Mouse (Mus musculus) T-helper 1 cell (primary cell): ENCODE results near the gene Gm21974.
"Not testable (repeated sequence)": the region's sequence is repeated elsewhere in the genome, so short reads cannot be mapped to it uniquely, and the experiment has no call there.

ENCODE experiments used
- in situ Hi-C: fragments of 300-600 bp; cut with MboI, MseI; formaldehyde crosslinking; loops from one replicate; pipeline ENCODE4 v1.15.1; 2025; ENCODE audit warnings: high pct_unique_total_duplicates

The Gm21974 gene

DNA sequence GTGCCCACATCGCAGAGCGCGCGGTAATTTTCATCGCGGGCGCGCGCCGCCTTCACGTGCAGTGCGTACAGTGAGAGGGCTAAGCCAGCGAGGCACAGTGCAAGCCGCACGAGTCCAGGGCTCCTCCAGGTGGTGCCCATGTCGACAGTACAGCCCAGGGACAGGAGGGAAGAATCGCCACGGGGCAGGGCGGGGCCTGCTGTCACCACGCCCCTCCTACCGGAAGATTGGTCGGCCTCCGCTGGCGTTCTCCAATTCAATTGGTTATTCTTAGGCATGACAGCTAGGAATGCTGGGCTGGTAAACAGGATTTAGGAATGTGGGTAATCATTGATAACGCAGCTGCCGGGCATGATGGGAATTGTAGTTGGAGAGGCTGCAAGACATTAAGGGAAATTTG, at the start of gene Gm21974, which contains the start of gene Vkorc1:
TSS of gene Gm21974 (minus strand) at position 13 of the 400 bp plus-strand sequence.
TSS of gene Vkorc1 (minus strand) at position 176 of the 400 bp plus-strand sequence.
- in situ Hi-C loops, result no loop called here

DNA sequence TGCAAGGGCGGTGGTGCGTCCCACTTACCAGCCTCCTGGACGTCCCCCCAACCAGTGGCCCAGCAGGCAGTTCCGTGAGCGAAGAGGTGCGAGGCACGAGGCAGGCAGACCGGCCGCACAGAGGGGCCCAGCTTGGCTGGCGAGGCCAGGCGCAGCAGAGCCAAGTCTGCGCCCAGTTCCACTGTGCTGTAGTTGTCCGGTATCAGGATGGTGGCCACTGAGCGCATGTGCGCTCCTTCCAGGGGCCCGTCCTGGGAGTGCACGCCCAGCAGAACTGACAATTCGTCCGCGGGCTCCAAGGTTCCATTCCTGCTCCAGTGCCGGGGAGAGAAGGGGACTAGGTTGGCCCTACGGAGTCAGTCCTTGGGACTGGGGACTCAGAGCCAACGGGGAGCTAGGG, 49.4 kb upstream of the Gm21974 start:
- in situ Hi-C loops, result no loop called here

GRCm38 (mm10) chr7:127942097-127942496, 46.8 kb upstream of the Gm21974 start:
- in situ Hi-C loops, result not testable (repeated sequence)

GRCm38 (mm10) chr7:127936216-127936884, 41.1 kb upstream of the Gm21974 start:
- in situ Hi-C loops, result no loop called here

DNA sequence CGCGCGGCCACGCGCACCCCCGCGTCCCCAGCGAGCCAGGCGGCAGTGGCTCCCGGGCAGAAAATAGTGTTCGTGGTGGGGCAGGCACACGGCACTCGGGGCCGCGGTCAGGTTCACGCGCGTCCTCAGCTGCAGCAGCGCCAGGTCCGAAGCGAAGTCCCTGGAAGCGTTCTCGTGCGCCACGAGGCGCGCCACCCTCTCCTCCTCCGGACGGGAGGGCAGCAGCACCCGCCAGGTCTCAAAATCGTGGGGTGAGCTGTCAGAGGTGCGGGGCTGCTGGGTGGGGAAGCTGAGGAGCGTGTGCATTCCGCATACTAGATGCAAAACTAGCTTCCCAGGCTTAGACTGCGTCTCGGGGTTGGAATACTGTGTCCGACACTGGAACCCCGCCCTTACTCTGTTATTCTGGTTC, 40.5 kb upstream of the Gm21974 start:
- in situ Hi-C loops, result no loop called here

- in situ Hi-C loops, result no loop called here
Measured at GRCm38 (mm10) chr7:127935028-127935722, 39.9 kb upstream of the Gm21974 start.

DNA sequence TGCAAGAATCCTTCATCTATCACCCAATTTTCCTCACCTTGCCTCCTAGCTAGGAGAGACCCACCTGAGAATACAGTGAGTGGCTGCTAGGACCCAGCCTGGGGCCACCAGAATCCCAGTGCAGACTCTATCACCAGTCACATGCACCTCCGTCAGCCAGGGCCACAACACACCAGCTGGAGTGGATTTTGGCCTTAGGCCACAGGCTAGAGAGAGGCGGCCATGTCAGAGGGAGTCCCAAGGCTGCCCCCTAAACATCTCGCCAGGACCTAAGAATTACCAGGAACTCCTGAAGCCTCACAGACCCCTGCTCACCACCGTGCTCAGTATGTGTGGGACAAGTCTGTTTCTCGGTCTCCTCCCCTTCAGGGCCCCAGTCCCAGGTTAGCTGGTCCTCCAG, 38.8 kb upstream of the Gm21974 start:
- in situ Hi-C loops, result no loop called here

DNA sequence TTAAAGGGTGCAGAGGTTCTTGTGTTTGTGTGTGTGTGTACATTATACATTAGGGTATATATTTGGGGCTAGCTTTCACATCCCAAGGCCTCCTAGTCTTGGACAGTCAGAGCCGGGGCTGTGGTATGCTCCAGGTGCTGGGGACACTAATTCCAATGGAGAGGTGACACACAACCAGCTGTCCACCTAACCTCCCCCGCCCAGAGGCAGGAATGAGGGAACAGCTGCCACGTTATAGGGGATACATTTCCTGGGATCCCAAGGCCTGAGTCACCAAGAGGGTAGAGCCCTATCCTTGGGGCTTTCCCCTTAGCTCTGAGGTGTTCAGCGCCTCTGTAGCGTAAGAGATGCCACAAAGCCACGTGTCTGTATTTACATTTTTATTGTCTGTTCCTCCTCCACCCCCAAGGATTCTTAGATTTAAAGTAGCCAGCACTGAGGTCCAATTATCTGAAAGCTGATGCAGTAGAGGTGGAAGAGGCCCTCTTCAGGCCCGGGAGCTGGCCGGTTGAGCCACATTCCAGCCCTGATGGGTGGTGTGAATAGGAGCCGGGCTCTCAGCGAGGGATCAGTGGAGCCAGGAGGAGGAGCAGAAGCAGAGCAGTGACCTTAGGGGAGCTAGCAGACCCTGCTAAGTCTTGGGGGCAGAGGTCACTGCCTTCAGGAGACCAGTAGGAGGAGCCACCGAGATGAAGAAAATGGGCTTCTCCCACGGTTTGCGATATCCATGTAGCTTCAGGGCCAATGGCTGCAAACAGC, 37.2 kb upstream of the Gm21974 start:
- in situ Hi-C loops, result no loop called here

DNA sequence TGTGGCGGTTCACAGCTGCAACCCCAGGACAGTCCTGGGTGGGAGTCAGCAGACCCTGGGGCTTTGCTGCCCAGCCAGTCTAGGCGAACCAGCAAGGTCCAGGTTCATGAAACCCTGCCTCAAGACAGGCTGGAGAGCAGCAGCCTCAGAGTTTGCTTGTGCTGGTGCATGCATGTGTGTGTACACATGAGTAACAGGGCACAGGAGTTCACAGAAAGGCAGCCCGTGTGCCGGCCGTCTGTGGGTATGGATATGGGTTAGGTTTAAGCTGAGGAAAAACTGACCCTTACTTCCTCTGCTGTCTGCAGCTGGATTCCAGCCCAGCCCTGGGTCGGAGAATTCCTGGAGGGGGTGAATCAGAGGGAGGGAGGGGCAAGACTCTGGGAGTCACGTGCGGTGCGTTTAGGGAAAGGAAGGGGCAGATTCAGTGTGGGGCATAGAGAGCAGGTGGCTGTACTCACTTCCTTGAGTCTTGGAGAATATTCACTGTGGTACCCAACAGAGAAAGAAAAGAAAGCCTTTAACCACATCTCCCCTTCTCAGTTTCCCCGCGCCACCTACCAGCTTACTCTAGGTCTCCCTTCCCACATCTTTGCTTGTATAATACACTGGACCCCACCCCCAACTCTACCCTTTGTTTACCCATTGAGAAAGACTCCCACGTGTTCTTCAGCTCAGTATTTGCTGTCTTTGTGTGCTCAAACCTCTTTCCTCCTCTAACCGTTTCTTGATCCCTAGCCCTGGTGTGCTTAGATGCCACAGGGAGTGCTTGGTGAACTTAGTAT, 36.3 kb upstream of the Gm21974 start:
- in situ Hi-C loops, result no loop called here

DNA sequence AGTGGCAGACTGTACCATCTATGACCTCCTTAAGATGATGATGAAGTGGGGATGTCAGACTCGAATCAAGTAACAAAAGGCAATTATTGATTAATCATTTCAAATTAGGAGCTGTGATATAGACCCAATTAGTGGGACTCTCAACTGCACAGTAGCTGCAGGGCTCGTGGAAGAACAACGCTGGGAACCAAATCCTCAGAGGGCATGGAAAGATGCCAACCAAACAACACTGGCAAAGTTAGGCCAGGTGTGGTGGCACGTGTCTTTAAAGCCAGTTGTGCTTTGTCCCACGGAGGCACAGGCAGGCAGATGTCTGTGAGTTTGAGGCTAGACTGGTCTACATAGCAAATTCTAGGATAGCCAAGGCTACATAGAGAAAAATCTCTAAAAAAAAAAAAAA, 35.4 kb upstream of the Gm21974 start:
- in situ Hi-C loops, result no loop called here

DNA sequence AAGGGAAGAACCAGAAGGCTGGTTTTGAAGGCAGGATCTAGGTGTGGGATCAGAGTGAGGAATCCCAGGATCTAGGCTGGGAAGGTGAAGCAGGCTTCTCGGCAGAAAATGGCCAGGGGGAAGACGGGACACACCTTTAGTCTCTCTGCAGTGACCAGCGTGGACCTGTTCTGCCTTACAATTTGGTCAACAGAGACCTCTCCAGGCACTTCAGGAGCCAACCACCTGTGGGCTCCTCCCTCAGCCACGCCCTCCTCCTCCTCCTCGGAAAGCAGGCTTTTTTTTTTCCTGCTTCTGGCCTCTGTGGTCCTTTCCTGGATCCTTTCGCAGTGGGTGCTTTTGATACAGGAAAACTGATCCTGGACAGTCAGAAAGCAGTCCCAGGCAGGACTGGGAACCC, 34.7 kb upstream of the Gm21974 start, which contains the start of gene Prss8:
TSS of gene Prss8 (minus strand) at position 182 of the 400 bp plus-strand sequence.
- in situ Hi-C loops, result no loop called here

DNA sequence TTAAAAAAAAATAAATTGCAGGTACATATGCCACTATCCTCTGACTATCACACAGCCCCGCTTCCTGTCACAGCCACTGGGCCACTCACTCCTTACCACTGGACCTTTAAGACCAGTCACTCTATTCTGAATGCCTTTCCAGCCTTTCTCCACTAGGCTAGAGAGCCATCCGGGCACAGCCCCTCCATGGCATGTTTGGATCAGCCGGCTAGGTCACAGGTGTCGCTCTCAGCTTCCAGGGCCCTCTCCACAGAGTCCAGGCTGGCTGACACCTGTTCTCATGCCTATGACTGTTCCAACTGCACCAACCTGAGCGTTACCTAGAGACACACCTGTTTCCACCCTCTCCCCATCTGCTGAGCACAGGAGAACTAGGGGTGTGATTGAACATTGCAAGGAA, 33.3 kb upstream of the Gm21974 start:
- in situ Hi-C loops, result no loop called here

GRCm38 (mm10) chr7:127927726-127928125, 32.5 kb upstream of the Gm21974 start:
- in situ Hi-C loops, result no loop called here

- in situ Hi-C loops, result no loop called here
Measured at GRCm38 (mm10) chr7:127926846-127927245, 31.6 kb upstream of the Gm21974 start.

DNA sequence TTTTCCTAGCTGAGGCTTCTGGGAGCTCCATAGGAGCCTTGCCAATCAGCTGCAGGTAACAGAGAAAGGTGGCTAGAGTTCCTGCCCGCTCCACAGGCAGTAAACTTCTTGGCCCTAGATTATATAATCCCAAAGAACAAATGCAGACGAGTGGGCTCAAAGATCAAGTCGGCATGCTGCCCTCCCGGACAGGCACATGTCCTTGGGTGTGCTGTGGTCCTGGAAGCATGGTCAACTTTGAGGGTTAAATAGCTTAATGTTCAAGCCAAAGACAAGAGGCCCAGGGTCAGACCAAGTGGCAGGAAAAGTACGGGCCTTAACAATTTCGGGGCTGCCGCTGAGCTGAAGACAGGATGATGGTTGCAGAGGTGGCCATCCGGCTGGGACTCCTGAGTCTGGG, 30.8 kb upstream of the Gm21974 start:
- in situ Hi-C loops, result no loop called here

DNA sequence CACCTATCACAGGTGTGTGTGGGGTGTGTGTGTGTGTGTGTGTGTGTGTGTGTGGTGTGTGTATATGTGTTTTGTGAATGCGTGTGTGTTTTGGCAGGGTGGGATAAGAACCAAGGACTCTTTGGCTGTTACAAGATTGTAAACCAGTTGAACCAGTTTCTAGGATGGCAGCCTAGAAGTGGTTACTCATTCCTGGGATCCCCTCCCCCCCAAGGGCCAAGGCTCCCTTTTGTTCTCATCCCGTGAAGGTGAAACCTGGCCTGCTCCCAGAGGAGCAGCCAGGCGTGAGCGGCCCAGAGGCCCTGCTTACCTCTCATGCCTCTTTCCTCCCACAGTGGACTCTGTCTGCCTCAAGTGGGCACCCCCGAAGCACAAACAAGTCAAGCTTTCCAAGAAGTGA, 30.0 kb upstream of the Gm21974 start:
- in situ Hi-C loops, result no loop called here

DNA sequence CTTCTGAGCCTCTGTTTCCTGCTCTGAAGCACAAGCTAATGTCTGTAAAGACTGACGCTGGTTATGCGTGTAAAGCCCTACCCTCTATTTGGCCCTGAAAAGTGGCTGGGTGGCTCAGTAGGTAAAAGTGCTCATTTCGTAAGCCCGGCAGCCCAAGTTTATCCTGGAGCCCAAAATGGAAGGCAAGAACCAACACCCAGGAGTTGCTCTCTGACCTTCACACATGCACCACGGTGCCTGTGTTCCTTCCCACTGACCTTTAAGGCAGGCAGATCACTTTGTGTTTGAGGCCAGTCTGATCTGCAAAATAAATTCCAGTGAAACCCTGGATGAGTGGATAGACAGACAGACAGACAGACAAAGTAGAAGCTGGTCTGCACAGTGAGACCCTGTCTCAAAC, 28.5 kb upstream of the Gm21974 start:
- in situ Hi-C loops, result no loop called here

GRCm38 (mm10) chr7:127922451-127923275, 27.4 kb upstream of the Gm21974 start:
- in situ Hi-C loops, result no loop called here

GRCm38 (mm10) chr7:127921516-127921915, 26.3 kb upstream of the Gm21974 start:
- in situ Hi-C loops, result no loop called here

DNA sequence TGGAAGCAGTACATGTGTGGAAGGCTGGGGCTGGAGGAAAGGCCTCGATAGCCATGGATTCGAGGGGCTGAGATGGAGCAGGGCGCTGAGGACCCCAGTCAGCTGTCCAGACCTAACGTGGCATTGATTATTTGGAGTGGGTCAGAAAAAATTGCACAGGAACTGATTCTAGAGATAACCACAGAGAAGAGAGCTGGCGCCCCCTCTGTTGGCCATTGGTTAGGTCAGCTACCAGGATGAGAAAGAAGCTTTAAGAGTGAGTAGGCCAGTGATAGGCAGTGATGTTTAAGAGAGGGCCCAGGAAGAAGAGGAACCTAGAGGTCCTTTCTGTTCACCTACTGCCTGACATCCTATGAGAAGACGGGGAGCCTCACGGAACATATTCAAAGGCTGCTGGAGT, 24.0 kb upstream of the Gm21974 start:
- in situ Hi-C loops, result no loop called here

DNA sequence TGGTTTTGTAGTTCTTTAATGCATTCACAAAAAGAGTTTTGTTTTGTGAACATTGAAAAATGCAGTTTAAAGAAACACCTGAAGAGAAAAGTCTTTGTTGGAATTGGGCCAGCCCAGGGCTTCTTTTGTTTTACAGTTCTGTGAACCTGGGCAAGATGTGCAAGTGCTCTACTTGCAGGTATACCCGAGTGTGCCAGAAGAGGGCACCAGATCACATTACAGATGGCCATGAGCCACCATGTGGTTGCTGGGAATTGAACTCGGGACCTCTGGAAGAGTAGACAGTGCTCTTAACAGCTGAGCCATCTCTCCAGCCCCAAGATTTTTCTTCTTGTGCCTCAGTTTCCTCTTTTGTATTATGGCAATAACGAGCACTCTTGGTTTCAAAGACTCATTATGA, 22.9 kb upstream of the Gm21974 start:
- in situ Hi-C loops, result no loop called here
